Mouse (Mus musculus) thymus, adult 18-20 months (tissue): ENCODE results near the gene Dip2c.

Experiments
- DNase-seq, 2 experiments: peaks; one replicate each; pipeline ENCODE4 v3.0.0; 2022; ENCODE audit warnings: mixed read lengths in 2 of 2

Gene Dip2c

DNA sequence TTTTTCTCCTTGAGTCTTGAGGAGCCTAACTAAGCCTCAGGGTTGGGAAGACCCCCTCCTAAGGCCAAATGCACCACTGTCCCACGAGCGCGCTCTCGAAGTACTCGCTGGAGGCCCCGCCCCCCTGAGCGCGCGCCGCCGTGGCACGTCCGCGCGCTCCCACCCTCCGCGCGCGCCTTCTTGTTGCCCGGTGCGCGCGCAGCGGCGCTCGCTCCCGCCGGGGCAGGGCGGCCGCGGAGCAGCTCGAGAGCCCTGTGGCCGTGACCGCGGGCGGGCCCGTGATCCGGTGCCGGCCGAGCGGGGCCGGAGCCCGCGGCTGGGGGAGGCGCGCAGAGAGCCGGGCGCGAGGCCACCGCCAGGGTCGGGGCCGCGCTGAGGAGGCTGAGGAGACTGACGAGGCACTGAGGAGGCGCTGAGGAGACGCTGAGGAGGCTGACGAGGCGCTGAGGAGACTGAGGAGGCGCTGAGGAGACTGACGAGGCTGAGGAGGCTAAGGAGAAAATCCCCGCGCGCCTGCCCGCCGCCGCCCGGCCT is at the start of gene Dip2c:
Gene Dip2c (plus strand): TSS at position 207 of the 534 bp plus-strand sequence.
- peak; percentile 51 to 58 for DNase-seq

DNA sequence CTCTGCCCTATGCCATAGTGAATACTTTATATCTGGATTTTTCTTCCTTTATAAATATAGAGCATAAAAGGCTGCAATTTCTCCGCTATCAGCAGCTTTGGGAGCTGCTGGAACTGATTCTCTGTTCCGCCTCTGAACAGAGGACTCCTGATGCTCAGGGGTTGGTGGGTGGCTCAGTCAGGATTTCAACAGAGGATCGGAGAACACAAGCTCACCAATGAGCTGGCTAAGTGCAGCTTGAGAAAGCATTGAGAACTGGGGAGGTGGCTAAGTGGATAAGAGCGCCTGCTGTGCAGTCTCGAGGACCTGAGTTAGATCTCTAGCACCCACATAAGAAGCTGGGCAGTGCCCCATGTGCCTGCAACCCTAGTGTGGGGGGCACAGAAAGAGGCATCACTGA is 49.2 kb upstream of the Dip2c start:
- no peak for DNase-seq

DNA sequence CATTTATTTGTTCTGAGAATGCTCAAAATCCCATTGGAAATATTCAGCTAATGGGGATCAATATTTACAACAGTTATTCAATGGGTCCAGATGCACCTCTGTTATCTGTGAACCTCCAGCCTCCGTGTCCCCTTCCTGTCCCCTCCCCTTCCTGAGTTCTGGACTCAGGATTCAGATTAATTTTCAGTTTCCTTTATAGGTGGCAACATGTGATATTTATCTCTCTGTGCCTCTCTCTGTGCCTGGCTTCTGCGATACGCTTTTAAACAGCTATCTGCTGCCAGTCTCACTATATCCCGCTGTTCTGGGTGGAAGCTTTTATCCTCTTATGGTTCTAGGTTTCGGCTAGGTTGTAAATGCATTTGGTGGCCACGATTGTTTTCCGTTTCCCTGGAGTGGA is 38.8 kb upstream of the Dip2c start:
- no peak for DNase-seq

DNA sequence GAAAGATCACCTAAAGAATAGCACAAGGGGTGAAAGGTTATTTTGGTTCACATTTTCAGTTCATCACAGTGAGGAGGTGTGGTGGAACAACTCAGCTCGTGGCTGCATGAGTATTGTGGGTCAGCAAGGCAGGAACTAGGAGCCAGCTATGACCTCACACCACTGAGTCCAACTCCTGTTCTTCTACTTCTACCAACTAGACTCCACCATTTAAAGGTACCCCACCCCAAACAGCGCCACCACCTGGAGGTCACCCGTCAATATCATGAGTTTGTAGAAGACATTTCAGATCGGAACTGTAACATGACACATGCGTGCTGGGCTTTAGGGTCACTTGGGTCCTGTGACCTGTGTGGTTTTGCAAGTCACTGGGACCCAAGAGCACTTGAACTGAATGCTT is 37.2 kb upstream of the Dip2c start:
- DNase-seq = no peak

DNA sequence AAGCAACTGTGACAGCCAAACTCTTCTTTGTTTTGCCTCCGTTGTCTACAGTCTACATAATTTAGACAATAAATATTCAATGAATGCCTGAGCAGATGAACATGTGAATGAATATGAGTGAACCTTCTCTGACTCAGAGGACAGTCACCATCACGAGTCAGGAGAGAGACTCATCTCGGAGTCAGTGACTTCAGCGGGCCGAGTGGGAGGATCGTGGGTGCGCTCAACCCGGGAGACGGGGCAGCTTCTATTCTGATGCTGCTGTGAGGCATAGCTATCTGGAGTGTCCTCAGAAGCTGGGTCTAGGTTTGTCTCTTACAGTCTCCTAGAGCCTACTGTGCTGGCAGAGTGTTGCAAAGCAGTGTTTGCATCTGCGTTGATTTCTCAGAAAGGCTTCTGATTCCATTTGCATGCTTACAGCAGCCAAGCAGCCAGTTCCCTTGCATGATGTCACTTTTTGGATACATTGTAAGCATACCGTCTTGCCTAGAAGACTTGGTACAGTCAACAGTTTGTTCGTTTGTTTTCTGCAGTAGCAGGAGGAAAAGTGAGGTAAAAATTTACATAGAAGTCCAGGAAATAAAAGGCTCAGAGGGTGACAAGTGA is 36.6 kb upstream of the Dip2c start:
- DNase-seq = no peak

DNA sequence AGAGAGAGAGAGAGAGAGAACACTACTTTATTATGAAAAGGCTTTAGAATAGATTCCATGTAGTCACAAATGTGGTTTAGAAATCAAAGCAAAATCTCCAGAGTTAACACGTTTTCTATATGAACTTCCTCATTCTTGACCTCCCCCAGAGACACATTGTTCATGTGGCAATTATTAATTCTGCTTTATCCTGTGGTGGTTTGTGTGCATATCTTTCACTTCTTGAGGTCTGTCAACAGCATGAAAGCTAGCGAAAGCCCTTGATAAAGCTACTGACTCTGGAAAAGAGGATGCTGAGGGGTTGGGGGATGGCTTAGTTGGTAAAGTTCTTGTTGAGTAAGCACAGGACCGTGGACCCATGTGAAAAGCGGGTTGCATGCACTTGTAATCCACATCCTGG is 14.6 kb upstream of the Dip2c start:
- no peak for DNase-seq

DNA sequence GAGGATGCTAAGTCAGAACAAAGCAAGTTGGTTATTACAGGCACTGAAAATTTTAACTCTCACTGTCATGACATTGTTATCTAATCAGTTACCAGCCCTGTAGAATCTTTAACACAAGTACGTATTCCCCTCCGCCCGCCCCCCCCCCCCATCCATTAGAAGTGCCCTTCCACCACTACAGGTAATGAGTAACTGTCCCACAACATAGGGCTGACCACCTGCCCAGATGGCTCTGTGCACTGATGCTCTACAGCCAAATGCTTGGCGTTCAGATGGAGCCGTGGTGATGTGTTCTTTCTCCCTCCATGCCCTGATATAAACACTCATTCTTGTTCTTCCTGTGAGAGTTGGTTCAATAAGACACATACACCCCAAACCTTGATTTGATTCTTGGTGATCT is 10.8 kb upstream of the Dip2c start:
- DNase-seq = no peak

DNA sequence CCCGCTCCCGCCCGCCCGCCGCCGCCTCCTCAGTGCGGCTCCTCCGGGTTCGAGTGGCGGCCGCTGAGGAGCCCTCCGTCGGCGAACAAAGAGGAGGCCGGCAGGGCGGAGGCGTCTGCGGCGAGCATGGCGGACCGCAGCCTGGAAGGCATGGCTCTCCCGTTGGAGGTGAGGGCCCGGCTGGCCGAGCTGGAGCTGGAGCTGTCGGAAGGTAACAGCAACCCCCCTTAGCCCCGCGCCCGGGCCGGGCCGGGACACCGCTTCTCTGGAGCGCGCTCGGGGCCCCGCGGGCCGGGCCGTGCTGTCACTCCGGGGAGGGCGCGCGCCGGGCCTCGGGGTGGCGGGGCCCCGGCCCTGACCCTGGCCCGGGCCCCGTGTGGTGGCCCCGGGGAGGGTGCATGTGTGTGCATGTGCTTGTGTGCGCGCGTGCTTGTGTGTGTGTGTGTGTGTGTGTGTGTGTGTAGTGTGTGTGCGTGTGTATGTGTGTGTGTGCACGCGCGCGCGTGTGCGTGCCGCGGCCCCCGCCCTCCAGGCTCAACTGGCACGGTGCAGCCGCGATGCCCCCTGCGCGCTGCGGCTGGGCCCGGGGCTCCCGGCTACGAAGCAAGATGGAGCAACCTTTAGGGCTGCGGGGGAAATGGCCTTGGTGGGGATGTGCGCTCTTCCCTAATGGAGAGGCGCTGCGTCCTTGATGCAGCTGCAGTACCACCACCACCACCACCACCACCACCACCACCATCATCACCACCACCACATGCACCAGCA is 710 bp downstream of the Dip2c start:
- peak; percentile 18 to 21 for DNase-seq

DNA sequence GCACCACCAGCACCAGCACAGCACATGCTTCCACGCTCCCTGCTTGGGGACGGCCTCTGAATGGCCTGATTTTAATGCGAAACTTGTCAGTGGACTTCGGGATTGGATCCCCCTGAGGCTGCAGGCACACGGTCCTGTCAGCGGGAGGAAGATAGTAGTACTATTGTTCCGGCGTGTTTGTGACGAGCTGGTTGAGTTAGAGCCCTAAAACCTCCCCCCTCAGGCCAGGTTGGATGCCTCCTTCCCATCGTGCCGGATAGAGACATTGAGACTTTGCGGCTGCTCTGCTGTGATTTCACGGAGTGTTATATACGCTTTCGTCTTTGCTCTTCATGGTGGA is 1.3 kb downstream of the Dip2c start:
- no peak for DNase-seq

DNA sequence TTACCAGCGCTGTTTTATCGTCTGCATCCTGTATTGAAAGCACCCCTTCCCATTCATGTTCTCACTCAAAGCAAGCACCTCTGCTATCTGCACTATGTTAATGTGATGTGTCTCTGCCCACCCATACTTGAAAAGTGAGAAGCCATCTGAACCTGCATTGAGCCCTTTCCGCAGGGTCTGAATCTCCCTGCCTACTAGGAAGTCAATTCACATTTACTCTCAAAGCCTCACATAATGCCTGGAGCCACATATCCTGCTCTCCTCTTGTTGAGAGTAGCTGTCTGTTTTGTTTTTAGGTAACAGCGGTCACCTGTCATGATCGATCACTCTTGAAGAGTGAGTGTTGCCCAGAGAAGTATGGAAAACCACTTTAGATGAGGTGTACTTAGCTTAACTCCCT is 2.3 kb downstream of the Dip2c start:
- no peak for DNase-seq

DNA sequence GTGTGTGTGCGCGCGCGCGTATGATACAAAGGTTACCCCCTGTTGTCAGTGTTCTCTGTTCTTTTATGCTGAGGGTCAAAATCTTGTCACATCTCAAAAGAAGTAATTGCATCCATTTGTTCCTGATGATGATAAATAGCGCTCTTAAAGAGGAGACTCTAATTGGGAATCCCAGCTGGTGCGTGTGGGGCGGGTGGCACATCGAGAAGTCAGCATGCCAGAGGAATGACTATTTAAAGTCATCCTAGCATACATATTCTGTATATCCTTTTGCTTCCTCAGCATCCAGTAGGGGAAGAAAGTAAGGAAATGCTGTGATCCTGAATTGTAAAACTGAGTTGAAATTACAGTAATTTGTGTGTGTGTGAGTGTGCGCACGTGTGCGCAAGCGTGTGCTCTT is 6.7 kb downstream of the Dip2c start:
- DNase-seq = no peak

DNA sequence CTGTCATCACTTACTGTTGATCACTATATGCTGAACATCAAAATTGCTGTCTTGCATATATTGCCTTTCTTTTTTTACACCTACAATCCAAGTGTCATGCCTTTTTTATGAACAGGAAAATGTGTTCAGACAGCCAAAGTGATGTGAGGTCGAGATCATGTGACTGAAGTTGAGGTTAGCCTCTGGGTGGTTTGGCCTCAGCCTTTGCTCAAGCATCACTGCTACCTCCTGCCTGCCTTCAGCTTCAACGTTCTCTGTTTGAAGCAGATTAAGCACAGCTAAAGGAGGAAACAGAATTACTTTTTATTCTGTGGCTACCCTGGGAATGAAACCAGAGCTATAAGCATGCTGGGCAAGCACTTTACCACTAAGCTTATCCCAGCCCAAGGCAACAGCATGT is 13.6 kb downstream of the Dip2c start:
- no peak for DNase-seq

DNA sequence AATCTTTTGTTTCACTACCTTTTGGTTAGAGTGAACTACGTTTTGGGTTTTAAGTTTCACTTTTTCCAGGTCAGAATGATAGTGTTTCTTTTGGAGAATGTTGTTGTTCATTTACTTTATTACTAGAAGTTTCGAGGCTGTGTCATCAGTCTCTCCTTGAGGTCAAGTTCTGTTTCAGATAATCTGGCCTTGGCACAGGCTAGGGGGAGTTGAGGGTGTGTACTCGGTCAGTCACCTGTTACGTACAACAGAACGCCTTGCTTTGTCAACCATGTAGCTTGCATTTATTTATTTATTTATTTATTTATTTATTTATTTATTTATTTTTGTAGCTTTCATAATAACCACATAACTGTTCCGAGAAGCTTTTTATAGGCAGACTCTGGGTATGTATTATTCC is 20.0 kb downstream of the Dip2c start:
- DNase-seq = no peak

DNA sequence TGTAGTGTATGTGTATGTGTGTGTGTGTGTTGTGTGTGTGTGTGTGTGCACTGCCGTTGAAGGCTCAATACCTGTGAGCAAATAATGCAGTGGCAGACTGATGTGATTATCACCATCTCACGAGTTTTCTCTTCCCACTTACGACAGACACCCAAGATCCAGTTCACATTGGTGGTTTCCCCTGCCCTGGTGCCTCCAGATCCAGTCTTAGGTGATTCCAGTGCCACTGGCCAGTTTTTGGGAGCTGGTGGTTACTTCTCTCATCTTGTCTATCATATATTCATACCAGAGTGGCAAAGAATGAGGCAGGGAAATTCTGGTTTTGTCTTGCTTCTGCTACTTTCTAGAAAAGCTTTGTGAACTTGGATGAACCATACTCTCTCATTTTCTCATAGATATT is 20.9 kb downstream of the Dip2c start:
- no peak for DNase-seq

DNA sequence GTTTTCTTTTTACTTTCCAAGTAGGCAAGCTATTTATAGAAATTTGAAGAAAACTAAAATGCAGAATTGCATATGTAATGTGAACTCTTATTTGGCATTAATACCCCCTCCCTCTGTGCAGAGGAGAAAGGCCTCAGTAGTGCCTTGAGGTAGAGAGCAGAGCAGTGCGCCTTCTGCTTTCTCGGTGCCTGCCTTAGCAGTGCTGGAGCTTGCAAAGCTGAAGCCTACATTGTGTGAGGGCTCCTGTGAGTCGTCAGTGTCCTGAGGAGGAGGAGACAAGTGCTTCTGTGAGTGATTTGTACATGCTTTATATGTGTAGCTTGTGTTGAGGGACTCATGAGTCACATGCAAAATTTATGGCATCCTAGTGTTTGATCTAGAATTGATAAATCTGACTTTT is 21.4 kb downstream of the Dip2c start:
- no peak for DNase-seq

DNA sequence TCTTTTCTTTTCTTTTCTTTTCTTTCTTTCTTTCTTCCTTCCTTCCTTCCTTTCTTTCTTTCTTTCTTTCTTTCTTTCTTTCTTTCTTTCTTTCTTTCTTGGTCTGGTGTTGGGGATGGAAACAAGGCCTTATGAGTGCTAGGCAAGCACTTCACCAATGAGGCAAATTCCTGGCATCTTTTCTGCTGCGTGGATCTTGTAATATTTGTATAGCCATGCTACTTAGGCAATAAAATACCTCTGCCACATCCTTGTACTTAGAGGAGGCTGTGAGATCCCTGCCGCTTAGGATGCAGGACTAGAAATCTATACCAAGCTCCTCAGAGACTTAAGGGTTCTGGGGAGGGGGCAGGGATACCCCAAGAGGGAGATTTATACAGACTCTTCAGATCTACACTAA is 23.3 kb downstream of the Dip2c start:
- no peak for DNase-seq

DNA sequence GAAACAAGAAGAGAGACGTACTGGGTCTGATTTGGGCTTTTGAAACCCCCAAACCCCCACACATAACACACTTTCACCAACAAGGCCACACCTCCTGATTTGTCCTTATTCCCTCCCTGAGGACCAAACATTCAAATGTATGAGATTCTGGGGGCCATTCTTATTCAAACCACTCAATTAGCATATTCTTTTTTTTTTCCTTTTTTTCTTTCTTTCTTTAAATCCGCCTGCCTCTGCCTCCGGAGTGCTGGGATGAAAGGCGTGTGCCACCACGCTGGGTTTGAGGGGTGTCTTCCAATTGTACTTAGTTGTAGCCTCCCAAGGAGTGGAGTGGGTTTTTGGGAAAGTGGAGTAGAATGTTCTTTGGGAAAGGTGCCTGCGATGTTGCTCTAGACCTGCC is 32.5 kb downstream of the Dip2c start:
- DNase-seq = no peak

DNA sequence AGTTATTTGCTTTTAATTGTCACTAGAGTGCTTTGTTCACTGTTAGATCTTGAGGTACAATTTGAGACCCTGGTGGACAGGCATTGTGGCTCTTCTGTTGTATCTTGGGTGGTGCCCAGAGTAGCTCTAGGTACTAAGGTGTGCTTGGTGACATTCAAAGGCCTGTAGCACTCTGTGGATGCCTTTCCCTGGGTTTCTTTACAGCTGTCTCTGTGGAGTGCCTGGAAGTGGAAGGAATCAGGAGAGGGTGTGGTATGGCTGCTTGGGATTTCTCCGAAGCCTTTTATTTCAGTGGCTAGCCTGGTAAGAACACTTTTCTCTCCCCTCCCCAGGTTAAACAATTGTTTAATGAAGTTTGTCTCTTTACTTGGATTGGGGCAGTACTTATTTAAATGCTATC is 34.5 kb downstream of the Dip2c start:
- DNase-seq = no peak

DNA sequence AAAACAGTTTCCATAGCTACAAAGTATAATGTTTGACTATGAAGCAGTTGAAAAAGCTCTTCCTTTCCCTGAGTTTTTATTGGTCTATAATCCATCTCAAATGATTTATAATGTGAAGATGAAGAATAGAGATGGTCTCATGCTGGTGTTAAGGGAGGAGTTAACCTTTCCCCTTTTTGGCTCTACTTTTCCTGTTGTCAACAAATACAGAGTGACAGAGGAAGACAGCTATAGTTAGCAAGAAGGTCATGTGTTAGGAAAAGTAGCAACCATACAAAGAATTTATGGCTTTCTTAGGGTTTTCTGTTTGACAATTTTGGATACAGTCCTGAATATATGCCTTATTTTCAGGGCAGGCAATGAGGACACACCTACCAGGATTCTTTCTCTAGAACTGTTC is 36.6 kb downstream of the Dip2c start:
- no peak for DNase-seq

DNA sequence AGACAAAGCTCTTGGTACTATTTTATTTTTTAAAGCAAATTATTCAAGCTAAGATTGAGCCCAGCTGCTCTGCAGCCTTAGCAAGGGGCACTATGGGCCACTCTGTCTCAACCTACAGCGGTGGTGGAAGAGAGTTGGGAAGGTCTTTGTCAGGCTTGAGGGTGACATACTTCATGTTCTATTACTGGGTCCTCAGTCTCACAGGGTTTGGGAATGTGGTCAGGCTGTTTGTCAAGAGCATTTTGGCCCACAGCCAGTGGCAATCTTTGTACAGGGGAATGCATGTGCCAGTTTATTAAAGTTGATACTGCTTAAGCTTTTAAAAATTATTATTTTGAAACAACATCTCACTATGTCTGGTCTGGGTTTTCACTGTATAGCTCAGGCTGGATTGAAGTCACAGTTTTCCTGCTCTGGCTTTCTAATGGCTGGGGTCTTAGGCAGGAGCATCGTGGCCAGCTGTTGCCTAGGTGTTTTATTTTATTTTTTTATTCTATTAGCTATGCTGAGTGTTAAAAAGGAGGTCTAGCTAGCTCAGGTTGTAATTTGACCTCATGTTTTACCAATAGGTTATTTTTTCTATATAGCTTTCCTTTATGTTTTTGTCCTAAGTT is 37.9 kb downstream of the Dip2c start:
- DNase-seq = no peak

DNA sequence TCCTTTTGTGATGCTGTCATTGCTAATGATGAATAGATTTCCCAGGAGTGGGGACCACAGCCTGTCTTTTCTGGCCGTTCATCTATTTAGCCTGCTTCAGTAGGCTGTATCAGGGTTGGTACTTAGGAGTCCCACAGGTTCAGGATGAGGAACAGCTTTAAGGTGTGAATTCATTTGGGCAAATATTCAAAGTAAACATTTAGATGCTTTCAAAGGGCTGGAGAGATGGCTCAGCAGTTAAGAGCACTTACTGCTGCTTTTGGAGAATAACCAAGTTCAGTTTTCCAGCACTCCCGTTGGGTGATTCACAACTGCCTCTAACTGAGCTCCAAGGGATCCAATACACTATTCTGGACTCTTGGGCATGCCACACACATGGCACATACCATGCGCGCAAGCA is 38.4 kb downstream of the Dip2c start:
- no peak for DNase-seq

DNA sequence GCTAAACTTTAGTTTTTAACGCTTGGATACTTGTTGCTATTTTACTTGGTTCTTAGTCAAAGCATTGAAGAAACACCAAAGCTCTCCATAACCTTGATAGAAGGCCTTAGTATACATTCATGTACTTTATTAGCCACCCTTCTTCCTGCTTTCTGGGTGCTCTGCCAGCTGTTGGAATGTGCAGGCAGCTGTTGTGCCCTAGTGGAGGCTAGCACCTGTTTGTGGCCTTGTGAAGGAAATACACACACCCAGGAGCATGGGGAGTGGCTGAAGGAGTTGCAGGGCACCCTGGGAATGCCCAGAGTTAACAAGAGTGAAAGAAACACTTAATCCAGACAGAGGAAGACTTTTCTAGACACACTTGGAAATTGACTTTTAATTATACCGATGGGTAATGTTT is 43.4 kb downstream of the Dip2c start:
- DNase-seq = no peak

DNA sequence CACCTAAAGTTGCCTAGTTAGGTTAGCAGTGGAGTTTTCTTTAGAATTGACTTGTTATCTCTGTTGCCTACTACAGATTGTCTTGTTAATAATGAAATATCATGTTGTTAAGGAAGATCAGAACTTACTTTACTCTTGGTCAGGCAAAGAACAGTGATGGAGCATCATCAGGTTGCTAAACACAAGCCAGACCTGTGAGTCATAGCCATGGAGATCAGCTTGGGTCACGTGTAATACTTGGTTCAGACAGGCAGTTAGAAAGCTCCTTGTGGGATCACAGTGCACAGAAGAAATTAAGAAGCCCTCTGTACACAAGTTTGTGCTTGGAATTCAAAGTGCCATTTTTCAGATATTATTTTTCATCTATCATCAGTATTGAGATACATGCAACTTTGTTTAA is 48.9 kb downstream of the Dip2c start:
- DNase-seq = no peak

DNA sequence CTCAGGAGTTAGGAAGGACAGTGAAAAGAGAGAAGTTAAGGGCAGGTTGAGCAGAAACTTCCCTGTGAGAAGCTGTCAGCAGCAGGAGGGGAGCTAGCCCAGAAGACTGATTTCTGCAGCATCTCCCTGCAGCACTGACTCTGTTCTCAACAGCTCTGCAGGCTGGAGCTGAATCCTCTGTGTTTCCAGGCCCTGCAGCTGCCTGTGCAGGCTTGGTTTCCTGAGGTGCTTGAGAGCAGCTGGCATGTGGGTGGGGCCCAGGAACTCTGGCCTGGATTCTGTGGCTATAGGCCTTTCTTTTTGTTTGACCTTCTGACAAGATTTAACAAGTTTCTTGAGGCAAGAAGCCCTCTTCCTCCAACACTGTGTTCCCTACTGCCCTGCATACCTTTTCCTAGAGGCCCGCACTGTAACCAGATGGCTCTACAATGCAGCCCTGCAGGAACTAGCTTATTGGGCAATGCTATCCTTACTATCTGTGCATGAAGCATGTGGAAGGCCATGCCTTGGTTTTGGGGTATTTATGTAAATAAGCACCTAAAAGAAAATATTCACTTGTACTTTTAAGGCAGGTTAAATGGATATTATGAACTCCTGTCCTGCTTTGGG is 53.1 kb downstream of the Dip2c start:
- no peak for DNase-seq
